Mouse (Mus musculus) cerebellum, postnatal 36 days (tissue): ENCODE results near the gene Phf20.

Experiments used
- DNase-seq, 2 experiments: peaks; one replicate each; pipeline ENCODE4 v3.0.0; 2021 to 2022; ENCODE audit warnings: mixed read lengths in 2 of 2

The Phf20 gene

DNA sequence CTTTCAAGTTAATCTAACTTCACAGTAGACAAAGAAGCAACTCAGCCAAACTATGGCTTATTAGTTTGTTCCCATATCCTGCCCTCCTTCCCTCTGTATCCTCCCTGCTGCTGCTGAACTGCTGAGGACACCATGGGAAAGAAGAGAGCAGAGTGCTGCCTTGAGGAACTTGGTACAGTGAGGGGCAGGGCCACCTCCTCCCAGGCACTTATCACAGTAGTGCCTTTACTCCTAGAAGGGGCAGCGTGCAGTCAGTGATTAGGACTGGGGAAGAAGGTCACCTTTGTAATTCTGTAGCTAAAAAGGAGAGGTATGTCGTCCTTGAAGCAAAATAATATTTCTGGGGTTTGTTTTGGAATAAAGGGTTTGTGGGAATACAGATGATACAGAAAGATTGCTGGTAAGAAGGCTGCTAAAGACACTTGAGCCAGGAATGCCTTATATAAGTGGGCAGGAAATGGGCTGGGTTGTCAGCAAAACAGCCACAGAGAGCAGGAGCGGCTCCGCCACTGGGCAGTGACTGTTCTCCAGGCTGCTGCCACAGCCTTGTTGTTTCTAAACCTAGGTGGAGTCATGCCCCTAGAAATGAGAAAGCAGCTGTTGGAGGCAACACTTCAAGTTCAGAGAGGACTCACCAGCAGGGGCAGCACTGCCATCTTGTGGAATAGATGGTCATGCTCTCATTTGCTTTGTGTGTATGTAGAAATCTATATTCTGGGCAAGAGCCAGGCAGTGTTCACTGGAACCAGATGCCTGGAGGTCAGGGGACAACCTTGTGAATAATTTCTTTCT lies 82.2 kb downstream of the Phf20 start:
- peak; percentile 77 to 82 for DNase-seq

DNA sequence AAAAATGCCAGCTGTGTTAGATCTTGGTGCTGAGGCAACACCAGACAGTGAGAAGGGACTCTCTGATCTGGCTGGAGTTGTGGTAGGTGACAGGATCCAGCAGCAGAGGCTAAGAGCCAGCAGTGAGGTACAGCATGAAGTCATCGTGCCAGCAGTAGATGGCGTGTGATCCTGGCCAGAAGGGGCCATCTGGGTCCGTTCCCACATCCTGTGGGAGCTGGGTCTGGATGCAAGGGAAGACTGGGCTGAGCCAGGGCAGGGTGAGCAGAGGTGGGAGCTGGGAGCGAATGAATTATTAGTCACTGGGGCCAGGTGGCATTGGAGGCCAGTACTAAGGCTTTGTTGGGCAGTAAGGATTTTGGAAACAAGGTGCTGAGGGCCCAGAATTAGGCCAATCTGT lies 85.0 kb downstream of the Phf20 start:
- DNase-seq = peak; percentile 40 to 52

DNA sequence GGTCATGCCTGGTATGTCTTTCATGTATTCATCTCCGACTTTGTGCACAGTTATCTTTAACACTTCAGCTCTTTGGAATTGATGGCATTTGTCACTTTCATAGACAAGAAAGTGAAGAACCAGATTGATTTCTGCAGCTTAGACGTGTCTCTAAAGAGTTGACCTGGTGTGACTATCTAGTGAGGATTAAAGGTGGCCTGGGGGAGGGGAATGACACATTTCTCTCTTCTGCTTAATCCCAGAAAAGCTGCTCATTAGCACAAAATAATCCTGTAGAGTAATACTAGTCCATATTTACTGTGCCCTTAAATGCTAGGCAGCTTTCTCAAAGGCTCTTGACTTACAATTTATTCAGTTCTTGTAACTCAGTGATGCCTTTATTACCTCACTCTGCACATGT lies 88.9 kb downstream of the Phf20 start:
- DNase-seq = no peak

DNA sequence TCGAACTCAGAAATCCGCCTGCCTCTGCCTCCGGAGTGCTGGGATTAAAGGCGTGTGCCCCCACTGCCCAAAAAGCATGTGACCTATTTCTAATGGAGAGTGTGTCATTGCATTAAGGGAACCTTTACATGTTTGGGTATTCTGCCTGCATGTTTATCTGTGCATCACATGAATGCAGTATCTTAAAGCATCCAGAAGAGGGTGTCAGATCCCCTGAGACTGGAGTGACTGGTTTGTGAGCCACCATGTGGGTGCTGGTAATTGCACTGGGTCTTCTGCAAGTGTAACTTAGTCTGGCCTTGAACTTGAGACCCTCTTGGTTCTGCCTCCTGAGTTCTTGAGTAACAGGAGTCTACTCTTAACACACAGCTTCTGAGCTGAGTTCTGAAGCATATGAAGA lies 90.5 kb downstream of the Phf20 start:
- no peak for DNase-seq

DNA sequence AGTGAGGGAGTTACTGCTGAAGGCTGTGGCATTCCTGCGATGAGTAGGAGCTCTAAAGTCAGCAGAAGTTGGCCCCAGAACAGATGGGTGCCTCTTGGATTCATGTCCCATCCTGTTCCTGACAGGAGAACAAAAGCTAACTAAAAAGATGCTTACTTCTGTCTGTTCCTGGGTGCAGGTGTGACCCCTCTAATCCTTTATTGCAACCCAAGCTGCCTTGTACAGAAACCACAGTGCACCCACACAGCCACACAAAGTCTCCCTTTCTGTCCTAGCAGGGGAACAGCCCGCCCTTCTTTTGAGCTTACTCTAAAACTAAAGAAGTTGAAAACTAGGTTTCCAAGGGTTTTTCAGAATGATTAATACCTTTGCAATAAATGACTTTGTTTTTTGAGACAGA lies 92.0 kb downstream of the Phf20 start:
- DNase-seq = no peak

DNA sequence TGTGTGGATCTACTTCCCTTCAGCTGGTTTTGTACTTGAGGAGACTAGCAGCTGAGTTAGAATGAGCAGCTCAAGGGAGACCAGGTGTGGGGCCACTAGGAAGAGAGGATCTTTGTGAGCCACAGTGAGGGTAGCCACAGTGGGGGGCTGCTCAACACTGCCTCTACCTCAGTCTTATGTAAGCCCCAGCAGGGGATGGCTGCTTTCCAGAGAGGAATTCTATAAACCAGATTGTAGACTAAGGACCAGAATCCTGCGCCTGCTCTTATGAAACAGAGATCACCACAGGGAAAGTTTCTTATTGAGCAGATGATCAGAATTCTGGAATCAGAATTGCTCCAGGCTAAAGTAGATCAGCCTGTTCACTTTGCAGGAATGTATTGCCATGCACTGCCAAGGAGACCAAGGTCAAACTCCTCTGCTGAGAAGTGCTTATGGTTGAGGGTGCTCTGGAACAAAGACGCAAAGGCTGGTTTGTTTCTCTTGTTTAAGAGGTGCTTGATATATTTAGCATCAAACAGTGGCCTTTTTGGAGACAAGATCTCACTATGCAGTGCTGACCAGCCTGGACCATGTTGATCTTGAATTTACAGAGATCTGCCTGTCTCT lies 93.4 kb downstream of the Phf20 start:
- DNase-seq = peak; percentile 76 to 83

DNA sequence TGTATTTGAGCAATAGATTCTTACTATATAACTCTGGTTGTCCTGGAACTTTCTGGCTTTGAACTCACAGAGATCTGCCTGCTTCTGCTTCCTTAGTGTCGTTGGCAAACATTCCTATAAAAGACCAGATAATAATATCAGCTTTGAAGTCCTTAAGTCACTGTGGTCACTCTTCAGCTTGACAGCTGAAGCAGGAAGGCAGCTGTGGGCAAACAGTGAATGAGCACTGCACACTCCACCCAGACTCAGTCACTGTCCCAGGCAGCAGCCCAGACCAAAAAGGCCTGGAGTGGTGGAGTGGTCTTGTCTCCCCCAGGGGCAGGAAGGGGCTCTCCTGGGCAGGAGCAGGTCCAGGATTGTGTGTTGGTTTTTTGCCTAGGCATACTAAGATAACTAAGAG lies 95.7 kb downstream of the Phf20 start:
- DNase-seq = no peak

DNA sequence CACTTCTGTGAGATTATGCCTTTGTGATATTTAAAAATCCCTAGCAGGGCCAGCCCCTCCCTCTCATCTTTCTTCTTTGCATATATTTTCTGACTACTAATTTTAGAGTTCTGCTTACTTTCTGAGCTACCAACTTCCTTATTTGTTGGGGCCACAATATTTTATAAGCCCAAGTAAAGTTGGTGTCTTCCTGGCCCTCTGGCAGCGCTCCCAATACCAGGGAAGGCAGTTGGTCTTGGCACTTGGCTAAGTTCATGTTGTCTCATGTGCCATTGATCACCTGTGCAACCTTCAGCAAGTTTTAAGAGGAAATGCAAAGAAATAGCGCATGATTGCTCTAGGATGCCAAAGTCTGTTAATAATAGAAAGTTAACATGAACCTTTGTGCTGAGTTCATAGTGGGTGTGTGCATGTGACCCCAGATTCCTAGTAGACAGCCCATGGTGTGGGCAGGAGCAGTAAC lies 99.4 kb downstream of the Phf20 start:
- DNase-seq = no peak

DNA sequence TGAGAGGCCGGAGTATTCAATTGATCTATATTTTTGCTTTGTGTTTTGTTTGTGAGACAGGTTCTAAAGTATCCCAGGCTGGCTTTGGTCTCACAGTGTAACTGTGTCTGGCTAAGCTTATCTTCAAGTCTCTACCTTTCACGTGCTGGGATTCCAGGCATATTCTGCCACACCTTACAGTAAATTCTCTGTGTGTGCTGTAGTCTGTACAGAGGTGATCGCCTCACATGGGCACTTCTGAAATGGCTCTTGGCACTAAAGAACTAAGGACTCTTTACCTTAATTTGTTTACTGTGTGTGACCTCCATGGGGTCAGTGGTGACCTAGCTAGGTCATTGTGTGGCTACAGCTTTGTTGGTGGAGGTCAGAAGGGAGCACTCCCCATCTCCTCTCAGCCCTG lies 99.9 kb downstream of the Phf20 start:
- no peak for DNase-seq

DNA sequence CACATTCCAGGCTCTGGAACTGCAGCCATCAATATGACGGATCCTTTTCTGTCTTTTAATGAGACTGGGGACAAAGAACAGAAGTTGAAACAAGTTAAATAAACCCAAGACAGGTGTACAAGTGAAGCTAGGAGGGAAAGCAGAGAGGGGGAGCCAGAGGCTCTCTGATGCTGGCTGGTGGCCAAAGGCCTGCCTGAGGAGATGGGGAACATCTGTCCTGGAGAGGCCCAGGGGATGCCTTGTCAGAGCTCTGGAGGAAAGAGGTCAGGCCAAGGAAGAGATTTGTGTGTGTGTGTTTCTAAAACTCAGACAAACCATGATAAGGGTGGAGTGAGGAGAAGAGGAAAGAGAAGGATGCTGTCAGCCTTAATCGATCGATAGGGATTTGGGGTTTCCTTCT lies 101.4 kb downstream of the Phf20 start:
- DNase-seq = no peak

DNA sequence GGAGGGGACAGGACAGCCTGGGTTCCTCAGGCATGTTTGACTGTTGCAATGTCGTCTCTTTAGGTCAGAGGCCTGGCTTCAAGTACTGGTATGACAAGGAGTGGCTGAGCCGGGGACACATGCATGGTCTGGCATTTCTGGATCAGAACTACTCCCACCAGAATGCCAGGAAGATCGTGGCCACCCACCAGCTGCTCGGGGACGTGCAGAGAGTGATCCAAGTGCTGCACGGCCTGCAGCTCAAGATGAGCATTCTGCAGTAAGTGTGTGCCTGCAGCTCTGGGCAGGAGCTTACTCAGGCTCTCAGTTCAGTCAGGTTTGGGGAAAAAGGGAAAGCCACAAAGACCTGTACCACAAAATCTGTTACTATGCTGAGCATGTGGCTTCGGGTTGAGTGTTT lies 102.2 kb downstream of the Phf20 start:
- no peak for DNase-seq

DNA sequence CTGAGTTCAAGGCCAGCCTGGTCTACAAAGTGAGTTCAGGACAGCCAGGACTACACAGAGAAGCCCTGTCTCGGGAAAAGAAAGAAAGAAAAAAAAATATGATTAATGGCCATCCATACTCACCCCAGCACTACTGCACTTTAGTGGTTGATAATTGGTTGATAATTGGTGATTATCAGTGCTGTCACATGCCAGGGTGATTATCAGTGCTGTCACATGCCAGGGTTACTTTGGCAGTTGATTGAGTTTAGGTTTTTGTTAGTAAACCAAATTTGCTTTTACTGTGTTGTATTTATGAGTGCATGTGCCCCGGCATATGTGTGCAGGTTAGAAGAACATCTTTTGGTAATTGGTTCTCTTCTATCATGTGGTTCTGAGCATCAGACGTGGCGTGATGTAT lies 105.8 kb downstream of the Phf20 start:
- no peak for DNase-seq

DNA sequence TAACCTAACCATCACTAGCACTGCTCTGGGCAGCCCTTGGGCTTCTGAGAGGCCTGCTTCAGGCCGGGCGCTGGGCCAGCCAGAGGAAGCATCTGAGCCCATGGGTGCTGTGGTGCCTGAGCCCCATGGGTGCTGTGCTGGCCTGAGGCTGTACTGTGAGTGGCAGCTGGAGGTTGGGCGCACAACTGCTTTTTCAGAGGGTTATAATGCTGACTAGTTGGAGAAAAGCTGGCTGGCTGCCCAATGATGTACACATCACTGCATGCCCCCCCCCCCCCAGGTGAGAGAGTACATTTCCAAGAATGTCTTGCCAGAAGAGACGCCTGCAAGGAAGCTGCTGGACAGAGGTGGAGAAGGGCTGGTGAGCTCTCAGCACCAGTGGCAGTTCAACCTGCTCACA lies 108.1 kb downstream of the Phf20 start:
- no peak for DNase-seq

DNA sequence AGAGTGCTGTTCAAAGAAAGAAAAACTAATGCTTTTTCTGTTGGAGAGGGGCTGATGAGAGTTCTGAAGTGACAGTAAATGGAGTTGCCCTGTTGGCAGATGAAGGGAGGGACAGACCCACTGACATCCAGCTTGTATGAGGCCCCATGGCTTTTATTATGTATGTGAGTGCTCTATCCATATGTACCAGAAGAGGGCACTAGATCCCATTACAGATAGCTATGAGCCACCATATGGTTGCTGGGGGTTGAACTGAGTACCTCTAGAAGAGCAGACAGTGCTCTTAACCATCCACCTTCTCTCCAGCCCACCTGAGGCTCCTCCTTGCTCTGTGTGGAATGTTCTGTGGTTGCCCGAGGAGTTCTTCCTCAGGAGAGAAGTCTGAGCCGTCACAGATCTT lies 109.6 kb downstream of the Phf20 start:
- no peak for DNase-seq

DNA sequence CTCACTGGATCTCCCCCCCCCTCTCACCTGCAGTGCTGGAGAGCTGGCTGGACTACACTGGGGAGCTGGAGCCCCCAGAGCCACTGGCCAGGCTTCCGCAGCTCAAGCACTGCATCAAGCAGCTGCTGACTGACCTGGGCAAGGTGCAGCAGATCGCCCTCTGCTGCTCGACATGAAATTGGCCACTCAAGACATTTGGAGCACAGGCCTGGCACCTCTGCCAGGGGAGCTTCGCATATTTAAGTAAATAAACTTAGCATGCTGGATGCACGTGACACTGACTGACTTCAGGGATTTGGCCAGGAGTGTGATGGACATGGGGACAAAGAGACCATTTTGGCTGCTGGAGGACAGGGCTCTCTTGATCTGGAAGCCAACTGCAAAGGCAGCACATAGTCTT lies 111.0 kb downstream of the Phf20 start:
- no peak for DNase-seq

DNA sequence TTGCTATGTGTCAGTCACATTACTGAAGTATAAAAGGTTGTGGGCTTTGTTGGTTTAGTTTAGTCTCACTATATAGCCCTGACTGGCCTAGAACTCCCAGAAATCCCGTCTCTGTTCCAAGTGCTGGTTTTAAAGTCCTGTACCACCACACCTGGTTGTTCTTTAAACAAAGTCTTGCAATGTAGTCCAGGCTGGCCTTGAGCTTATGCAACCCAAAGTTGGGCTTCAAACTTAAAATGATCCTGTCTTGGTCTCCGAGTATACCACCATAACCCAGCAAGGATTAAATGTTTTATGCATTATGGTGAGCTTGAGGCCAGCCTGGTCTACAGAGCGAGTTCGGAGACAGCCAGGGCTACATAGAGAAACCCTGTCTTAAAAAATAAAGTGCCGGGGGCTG lies 113.7 kb downstream of the Phf20 start:
- no peak for DNase-seq

DNA sequence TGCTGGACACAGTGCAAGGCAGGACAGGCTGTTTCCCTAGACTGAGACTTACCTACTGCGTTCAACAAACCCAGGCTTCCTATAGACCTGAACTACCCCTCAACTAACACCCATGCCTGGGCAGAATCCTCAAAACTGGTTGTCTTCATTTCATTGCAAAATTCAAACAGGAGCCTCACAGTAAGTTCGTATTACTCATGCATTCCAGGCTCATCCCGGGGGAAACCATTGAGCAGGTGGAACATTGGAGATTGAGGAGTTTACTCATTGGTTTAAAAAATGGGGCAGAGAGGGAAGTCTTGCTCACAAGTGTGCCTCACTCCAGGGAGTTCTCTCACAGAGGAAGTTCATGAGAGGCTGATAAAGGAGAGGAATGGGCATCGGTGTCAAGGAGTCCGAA lies 114.2 kb downstream of the Phf20 start:
- DNase-seq = no peak

DNA sequence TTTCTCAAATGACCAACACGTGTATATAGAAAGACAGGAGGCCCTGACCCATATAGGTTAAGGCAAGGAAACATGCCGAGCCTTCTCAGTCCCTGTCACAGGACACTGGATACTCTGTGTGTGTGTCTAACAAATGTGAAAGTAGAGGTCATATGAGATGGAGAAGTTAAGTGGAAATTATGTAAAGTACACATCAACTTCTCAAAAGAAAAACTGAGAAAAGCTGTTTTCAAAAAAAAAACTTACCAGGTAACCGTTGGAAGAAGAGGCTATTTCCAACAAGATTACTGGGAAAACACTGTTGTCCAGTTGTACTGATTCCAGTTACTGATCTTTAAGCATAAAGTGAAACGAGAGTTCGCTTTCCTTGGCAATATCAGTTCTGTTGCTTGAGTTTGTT lies 114.7 kb downstream of the Phf20 start:
- DNase-seq = no peak

DNA sequence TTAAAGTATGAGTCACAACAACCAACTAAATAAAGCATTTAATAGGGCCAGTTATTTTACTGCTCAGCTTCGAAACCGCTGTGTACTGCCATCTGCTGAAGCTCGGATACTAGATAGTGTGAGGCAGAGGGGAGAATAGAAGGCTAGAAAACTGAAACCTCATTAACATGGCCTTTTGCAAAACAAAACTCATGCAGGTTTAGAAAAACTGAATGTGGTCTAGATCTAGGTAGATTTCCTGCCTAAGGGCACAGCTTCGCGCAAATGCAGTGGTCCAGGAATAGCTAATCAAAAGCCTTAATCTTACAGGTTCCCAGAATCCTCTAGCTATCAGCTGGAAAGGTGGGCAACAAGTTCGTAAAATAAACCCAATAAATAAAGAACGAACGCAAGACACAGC lies 115.2 kb downstream of the Phf20 start:
- DNase-seq = no peak

DNA sequence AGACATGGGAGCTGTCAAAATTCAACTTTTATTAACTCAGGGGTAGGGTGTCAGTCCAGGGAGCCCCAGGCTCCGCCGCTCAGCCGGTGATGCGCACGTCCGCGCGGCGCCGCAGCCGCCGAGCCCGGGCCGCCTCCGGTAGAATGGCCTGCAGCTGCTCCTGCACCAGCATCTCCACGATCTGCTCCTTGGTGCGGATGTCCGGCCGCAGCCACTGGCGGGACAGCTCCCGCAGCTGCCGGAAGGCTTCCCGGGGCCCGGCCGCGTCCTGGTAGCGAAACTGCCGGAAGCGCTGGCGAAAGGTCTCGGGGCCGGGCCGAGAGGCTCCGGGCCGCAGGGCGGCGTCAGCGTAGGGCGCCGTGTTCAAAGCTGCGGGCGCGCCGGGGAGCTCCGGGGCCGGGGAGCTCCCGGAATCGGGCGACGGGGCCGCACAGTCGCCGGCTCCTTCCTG lies 115.6 kb downstream of the Phf20 start:
- peak in 1 of 2 experiments; percentile 55 for DNase-seq

DNA sequence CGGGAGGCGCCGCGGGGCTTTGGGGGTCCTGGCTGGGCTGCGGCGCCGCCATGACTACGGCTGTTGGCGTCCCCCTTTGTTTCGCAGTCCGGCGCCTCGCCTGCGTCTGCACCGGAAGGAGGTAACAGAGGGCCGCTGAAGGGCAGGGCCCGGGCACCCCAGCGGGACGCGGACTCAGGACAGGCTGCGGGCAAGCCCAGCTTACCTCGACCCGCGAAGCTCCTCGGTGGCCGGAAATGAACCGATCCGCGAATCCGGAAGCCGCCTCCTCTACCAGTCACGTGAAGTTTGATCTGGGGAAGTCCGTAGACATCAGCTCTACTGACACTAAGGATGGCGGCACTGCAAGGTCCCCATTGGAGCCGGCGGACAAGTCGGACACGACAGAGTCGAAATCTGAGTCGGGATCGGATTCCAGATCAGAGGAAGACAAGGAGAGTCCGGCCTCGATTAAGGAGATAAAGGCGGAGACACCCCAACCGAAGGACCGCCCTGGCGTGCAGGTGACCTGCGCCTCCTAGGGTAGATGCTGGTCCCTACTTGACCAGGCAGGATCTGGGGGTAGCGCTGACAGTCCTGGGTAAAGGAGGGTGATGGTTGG lies 116.1 kb downstream of the Phf20 start, which contains the start of the genes Cnbd2 and Scand1:
Cnbd2 (plus strand) TSS at position 3 of the 601 bp plus-strand sequence.
Scand1 (minus strand) TSS at position 408 of the 601 bp plus-strand sequence.
- DNase-seq = peak; percentile 84 to 86

DNA sequence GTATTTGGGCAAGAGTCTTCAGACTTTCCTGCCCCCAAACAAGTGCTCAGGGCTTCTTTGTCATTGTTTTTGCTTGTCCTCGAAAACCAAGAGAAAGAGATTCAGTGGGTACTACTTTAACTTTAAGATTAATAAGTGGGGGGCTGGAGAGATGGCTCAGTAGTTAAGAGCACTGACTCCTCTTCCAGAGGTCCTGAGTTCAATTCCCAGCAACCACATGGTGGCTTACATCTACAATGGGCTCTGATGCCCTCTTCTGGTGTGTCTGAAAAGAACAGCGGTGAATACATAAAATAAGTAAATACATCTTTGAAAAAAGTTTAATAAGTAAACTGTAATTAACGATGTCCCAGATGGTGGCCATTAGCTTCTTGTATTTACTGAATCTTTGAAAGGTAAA lies 116.9 kb downstream of the Phf20 start:
- DNase-seq = no peak

DNA sequence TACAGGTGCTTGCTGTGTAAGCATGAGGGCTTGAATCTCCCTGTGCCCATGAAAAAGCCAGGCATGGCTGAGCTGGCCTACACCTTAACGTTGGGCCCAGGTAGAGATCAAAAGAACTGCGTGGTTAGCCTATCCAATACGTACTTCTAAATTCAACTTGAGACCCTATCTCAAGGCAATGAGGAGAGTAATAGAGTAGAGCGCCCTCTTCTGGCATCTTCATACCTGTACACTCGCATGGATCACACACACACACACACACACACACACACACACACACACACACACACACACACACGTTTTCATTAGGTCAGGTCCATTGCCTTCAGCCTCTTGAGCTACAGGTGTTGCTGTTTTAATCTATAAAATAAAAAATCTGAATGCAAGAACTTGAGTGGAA lies 118.5 kb downstream of the Phf20 start:
- DNase-seq = no peak

DNA sequence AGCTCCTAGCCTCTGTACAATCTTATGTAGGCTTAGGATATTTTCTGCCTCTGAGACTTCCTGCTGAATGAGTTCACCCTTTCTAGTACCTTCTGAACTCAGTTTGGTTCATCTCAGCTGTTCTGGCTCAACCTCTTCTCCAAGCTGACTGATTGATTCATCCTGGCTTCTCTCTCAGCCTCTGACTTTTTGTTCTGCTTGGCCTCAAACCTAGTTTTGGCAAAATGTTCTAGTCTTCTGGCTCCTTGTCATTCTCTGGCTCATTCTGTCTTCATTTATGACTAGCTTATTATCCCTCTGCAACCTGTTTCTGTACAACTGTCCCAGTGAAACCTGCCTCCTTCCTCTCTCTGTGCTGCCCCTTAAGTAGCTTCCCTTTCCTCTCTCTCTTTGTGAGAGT lies 122.2 kb downstream of the Phf20 start:
- DNase-seq = no peak
